Mouse (Mus musculus) lung, adult 2 months (tissue): ENCODE measurements around the gene Cdh23.

Experiments used
- CTCF ChIP-seq: fragments of 200-500 bp; IDR thresholded peaks from 2 replicates; pipeline ENCODE4 v1.5.1; 2011; ENCODE audit warnings: mild to moderate bottlenecking, low read length, control low read depth; ENCODE audit not compliant: insufficient read depth
- POLR2A ChIP-seq: fragments of 200-500 bp; IDR thresholded peaks from 2 replicates; pipeline ENCODE4 v1.6.1; 2011; ENCODE audit warnings: low read depth, mild to moderate bottlenecking, control low read depth, low read length, borderline replicate concordance; ENCODE audit errors: extremely low read depth

DNA sequence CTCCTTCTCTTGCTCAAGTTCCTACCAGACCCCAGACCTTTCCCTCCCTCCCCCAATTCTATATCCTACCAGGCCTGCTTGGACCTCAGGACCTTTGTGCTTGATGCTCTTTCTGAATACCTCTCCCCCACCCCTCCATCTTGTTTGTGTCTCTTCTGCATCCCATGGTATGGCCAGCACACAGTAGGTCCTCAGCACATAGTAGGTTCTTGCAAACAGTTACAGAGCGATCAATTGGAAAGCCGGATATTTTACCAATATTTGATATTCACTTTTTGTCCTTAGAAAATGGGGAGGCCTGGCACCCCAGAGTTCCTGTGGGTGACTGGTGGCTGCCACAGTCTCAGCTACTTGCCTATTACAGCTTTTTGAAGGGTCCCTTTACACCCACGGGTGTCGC lies 361.3 kb downstream of the Cdh23 start:
- no peak for TF ChIP-seq POLR2A
- no peak for TF ChIP-seq CTCF
